Mouse (Mus musculus): ENCODE data around the gene Pnp2. TPM values are rescaled to one million over a fixed set of nuclear protein-coding genes. Genes with fewer than 3 reads are reported as not detected.
"Not testable (repeated sequence)": the region's sequence is repeated elsewhere in the genome, so short reads cannot be mapped to it uniquely, and the experiment has no call there.

Gene Pnp2
- polyA plus RNA-seq, 1 experiment from 2014 or later: 0.47 TPM

DNA sequence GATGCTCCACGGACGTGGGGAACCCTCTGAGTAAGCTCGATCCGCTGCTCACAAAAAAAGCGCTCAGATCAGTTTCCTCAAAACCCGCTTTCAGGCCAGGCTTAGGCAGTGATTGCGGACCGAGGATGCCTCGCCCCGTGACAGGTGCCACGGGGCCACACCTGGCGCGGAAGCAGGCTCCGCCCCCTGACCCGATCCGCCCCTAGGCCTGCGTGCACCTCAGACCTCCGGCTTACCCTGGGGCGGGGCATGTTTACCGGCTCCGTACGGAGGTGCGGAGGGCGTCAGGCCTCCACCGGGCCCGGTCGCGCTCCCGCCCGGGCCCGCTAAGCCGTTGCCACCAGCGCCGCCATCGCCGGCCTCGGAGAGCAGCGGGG, 25.4 kb upstream of the Pnp2 start:
- no peaks in the 10 kb centered on the region for H3K27me3 ChIP-seq (ENCODE audit: control insufficient read depth, insufficient read depth, low read length)
- no peaks in the 10 kb centered on the region for H3K9me3 ChIP-seq (replicated peaks; ENCODE audit: control insufficient read depth, low read length)
- H3K4me1 ChIP-seq (ENCODE audit: control insufficient read depth, insufficient read depth, low read length): peaks cover 7% of the 10 kb centered on the region
- 0% methylated on average over 38 of the region's 38 CpGs for WGBS (ENCODE audit: insufficient replicate concordance)
- peaks cover 24% of the 10 kb centered on the region for H3K36me3 ChIP-seq (ENCODE audit: control insufficient read depth, insufficient read depth, low read length)
- peak overlapping the region; percentile 80 for H3K27ac ChIP-seq (ENCODE audit: low read depth, low read length)
- peak overlapping the region; percentile 87 for H3K4me2 ChIP-seq
- peak overlapping the region; percentile 97 for H3K4me3 ChIP-seq (ENCODE audit: low read depth, low read length)
- peak; percentile 53 for ATAC-seq (replicated peaks; ENCODE audit: insufficient number of reproducible peaks, low FRiP score, low TSS enrichment)
- peak overlapping the region; percentile 97 for H3K9ac ChIP-seq (ENCODE audit: low read depth, low read length)

DNA sequence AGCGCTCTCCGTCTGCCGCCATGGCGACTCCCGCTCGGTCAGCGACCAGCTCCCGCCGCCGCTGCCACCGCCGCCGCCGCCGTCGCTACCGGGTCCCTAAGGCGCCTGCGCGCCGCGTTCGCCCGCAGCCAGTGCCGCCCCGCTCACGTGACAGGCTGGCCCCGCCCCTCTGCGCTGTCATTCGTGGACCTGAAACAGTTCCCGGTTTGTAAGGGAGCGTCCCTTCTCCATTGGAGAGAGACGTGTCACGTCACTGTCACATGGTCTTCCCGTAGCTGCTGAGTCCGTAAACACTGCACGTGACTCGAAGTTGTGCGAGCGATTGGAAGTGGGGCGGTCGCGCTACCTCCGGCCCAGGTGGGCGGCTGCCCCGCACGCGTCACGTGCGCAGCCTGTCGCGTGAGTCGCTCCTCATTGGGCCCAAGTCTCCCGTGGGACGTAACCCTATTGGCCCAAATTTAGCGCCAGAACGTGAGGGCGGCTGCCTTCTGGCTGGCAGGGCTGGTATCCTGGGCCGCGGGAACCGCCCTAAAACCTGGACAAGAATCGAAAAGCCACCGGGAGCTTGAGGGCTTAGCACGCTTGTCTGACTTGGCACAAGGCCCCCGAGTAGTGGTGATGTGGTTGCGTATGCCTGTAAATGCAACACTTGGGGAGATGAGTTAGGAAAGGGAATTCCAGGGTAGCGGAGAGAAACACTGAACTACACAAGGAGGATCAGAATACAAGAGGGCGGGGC, 24.9 kb upstream of the Pnp2 start, which contains the start of the genes Pip4p1 and Pnp:
Pip4p1 (minus strand) TSS at position 103 of the 739 bp plus-strand sequence.
Pnp (plus strand) TSS at position 329 of the 739 bp plus-strand sequence.
- under 1% methylated on average over 67 of the region's 68 CpGs for WGBS (ENCODE audit: insufficient replicate concordance)

DNA sequence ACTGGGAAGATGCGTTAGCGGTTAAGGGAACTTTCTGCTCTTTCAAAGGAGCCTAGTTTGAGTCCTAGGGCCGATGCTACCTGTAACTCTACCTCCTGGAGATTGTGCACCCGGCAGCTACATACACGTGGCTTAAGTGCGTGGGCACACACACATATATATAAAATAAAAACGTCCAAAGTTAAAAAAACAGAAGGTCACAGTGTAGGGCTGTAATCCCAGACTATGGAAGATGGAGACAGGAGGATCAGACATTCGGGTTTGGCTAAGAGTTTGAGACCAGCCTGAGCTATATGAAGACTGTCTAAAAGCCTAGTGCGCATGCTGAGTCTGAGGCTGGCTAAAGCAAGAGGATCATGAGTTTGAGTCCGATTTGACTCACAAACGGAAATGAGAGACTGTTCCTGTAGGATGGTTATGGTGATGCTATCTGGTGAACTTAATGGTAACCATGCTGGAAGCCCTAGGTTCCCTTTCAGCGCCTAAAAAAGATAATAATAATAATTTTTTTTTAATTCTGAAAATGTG, 24.2 kb upstream of the Pnp2 start:
- Histone ChIP-seq H3K4me3 (ENCODE audit: low read depth, low read length) (peak overlapping the region; percentile 97), H3K9me3 (replicated peaks; ENCODE audit: control insufficient read depth, low read length) (no peaks in the 10 kb centered on the region), H3K9ac (ENCODE audit: low read depth, low read length) (peak overlapping the region; percentile 79), H3K36me3 (ENCODE audit: control insufficient read depth, insufficient read depth, low read length) (peaks cover 18% of the 10 kb centered on the region), H3K27ac (ENCODE audit: low read depth, low read length) (peak overlapping the region; percentile 89), H3K27me3 (ENCODE audit: control insufficient read depth, insufficient read depth, low read length) (no peaks in the 10 kb centered on the region), H3K4me2 (peak overlapping the region; percentile 87), H3K4me1 (ENCODE audit: control insufficient read depth, insufficient read depth, low read length) (peaks cover 7% of the 10 kb centered on the region)
- no peak for ATAC-seq (replicated peaks; ENCODE audit: insufficient number of reproducible peaks, low FRiP score, low TSS enrichment)
- 13% methylated on average over 12 of the region's 12 CpGs for WGBS (ENCODE audit: insufficient replicate concordance)

More for the DNA sequence above, 24.9 kb upstream of the Pnp2 start, which contains the start of the genes Pip4p1 and Pnp:
- Histone ChIP-seq H3K4me2 (peak within 1 kb of the TSS; percentile 87), H3K4me3 (ENCODE audit: low read depth, low read length) (peak within 1 kb of the TSS; percentile 97), H3K27me3 (ENCODE audit: control insufficient read depth, insufficient read depth, low read length) (no peaks in the 10 kb centered on the region), H3K9me3 (replicated peaks; ENCODE audit: control insufficient read depth, low read length) (no peaks in the 10 kb centered on the region), H3K27ac (ENCODE audit: low read depth, low read length) (peak within 1 kb of the TSS; percentile 89), H3K4me1 (ENCODE audit: control insufficient read depth, insufficient read depth, low read length) (peaks cover 7% of the 10 kb centered on the region), H3K36me3 (ENCODE audit: control insufficient read depth, insufficient read depth, low read length) (peaks cover 24% of the 10 kb centered on the region), H3K9ac (ENCODE audit: low read depth, low read length) (peak within 1 kb of the TSS; percentile 97)
- peak; percentile 100 for ATAC-seq (replicated peaks; ENCODE audit: insufficient number of reproducible peaks, low FRiP score, low TSS enrichment)

- Histone ChIP-seq H3K4me1 (ENCODE audit: control insufficient read depth, insufficient read depth, low read length) (no peaks in the 10 kb centered on the region), H3K27ac (ENCODE audit: low read depth, low read length) (no peak overlapping the region), H3K36me3 (ENCODE audit: control insufficient read depth, insufficient read depth, low read length) (no peaks in the 10 kb centered on the region), H3K9ac (ENCODE audit: low read depth, low read length) (no peak overlapping the region), H3K4me3 (ENCODE audit: low read depth, low read length) (no peak overlapping the region), H3K9me3 (replicated peaks; ENCODE audit: control insufficient read depth, low read length) (no peaks in the 10 kb centered on the region), H3K4me2 (no peak overlapping the region), H3K27me3 (ENCODE audit: control insufficient read depth, insufficient read depth, low read length) (no peaks in the 10 kb centered on the region)
- no peak for ATAC-seq (replicated peaks; ENCODE audit: insufficient number of reproducible peaks, low FRiP score, low TSS enrichment)
- WGBS (ENCODE audit: insufficient replicate concordance): 62% methylated on average over 1 of the region's 1 CpGs
Measured at GRCm38 (mm10) chr14:50936649-50937048, 19.1 kb upstream of the Pnp2 start.

DNA sequence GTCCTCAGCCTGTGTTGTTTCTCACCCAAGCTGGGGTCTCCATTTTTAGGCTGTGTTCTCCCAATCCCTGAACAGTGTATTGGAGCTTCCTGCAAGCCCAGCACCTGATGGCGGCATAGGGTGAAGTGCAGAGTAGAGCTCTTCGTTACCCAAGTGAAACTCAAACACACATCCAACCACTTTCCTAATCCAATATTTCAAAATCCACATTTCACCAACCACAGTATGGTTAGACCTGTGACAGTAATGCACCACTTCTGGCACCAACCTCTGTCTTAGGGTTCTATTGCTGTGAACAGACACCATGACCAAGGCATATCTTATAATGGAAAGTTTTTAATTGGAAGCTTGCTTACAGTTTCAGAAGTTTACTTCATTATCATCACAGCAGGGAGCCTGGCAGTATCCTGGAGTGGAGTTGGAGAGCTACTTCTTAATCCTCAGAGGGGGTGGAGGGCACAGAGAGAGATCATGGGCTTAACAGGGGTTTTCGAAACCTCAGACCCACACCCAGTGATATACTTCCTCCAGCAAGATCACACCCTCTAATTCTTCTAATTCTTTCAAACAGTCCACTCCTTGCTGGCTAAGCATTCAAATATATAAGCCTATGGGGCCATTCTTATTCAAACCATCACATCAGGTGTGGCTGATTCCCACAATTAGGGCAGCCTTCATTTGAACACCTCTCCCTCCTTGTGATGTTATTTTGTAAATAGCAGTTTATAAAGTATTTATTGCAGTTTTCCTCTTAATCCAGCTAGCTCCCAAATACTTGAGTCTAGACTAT, 17.5 kb upstream of the Pnp2 start:
- Histone ChIP-seq H3K4me3 (ENCODE audit: low read depth, low read length) (no peak overlapping the region), H3K27ac (ENCODE audit: low read depth, low read length) (no peak overlapping the region), H3K9ac (ENCODE audit: low read depth, low read length) (no peak overlapping the region), H3K9me3 (replicated peaks; ENCODE audit: control insufficient read depth, low read length) (no peaks in the 10 kb centered on the region), H3K4me2 (no peak overlapping the region), H3K27me3 (ENCODE audit: control insufficient read depth, insufficient read depth, low read length) (no peaks in the 10 kb centered on the region), H3K36me3 (ENCODE audit: control insufficient read depth, insufficient read depth, low read length) (no peaks in the 10 kb centered on the region), H3K4me1 (ENCODE audit: control insufficient read depth, insufficient read depth, low read length) (no peaks in the 10 kb centered on the region)
- WGBS (ENCODE audit: insufficient replicate concordance): 83% methylated on average over 3 of the region's 3 CpGs
- no peak for ATAC-seq (replicated peaks; ENCODE audit: insufficient number of reproducible peaks, low FRiP score, low TSS enrichment)

DNA sequence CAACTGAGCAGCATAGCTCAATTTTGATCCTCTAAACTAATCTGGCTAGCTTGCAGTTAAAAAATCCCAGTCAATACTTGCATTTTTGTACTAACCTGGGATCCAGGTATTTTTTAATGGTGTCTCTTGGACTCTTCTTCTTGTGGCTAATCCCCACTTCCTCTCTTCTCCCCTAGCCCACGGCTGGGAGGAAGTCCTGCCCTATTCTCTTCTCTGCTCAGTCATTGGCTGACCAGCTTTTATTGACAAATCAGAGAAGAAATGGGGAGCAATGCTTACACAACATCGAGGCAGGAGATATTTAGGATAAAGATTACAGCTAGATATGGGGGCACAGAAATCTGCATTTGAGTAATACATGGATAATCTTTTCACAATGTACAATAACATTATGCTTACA, 16.9 kb upstream of the Pnp2 start:
- no peak overlapping the region for H3K4me2 ChIP-seq
- H3K9ac ChIP-seq (ENCODE audit: low read depth, low read length): no peak overlapping the region
- H3K27ac ChIP-seq (ENCODE audit: low read depth, low read length): no peak overlapping the region
- 36% methylated on average over 2 of the region's 2 CpGs for WGBS (ENCODE audit: insufficient replicate concordance)
- H3K4me1 ChIP-seq (ENCODE audit: control insufficient read depth, insufficient read depth, low read length): no peaks in the 10 kb centered on the region
- no peak for ATAC-seq (replicated peaks; ENCODE audit: insufficient number of reproducible peaks, low FRiP score, low TSS enrichment)
- H3K9me3 ChIP-seq (replicated peaks; ENCODE audit: control insufficient read depth, low read length): no peaks in the 10 kb centered on the region
- no peaks in the 10 kb centered on the region for H3K27me3 ChIP-seq (ENCODE audit: control insufficient read depth, insufficient read depth, low read length)
- H3K4me3 ChIP-seq (ENCODE audit: low read depth, low read length): no peak overlapping the region
- H3K36me3 ChIP-seq (ENCODE audit: control insufficient read depth, insufficient read depth, low read length): no peaks in the 10 kb centered on the region

- peak; percentile 97 for ATAC-seq (replicated peaks; ENCODE audit: insufficient number of reproducible peaks, low FRiP score, low TSS enrichment)
- no peaks in the 10 kb centered on the region for H3K4me1 ChIP-seq (ENCODE audit: control insufficient read depth, insufficient read depth, low read length)
Measured at GRCm38 (mm10) chr14:50943932-50944667, 11.7 kb upstream of the Pnp2 start, which contains the start of gene Gm49342. Gene Gm49342, plus strand, starts transcription at chr14:50944517.

GRCm38 (mm10) chr14:50944668-50945033, 11.1 kb upstream of the Pnp2 start:
- peak; percentile 90 for ATAC-seq (replicated peaks; ENCODE audit: insufficient number of reproducible peaks, low FRiP score, low TSS enrichment)
- not testable (repeated sequence) for H3K36me3 ChIP-seq (ENCODE audit: control insufficient read depth, insufficient read depth, low read length); H3K27me3 ChIP-seq (ENCODE audit: control insufficient read depth, insufficient read depth, low read length); H3K9me3 ChIP-seq (replicated peaks; ENCODE audit: control insufficient read depth, low read length); H3K4me1 ChIP-seq (ENCODE audit: control insufficient read depth, insufficient read depth, low read length)
- peak overlapping the region; percentile 71 for H3K9ac ChIP-seq (ENCODE audit: low read depth, low read length)
- H3K4me3 ChIP-seq (ENCODE audit: low read depth, low read length): peak overlapping the region; percentile 52
- WGBS (ENCODE audit: insufficient replicate concordance): under 1% methylated on average over 14 of the region's 15 CpGs
- peak overlapping the region; percentile 85 for H3K27ac ChIP-seq (ENCODE audit: low read depth, low read length)
- H3K4me2 ChIP-seq: peak overlapping the region; percentile 66

More at GRCm38 (mm10) chr14:50943932-50944667, 11.7 kb upstream of the Pnp2 start, which contains the start of gene Gm49342:
- WGBS (ENCODE audit: insufficient replicate concordance): 15% methylated on average over 31 of the region's 31 CpGs
- Histone ChIP-seq H3K36me3 (ENCODE audit: control insufficient read depth, insufficient read depth, low read length) (no peaks in the 10 kb centered on the region), H3K27me3 (ENCODE audit: control insufficient read depth, insufficient read depth, low read length) (no peaks in the 10 kb centered on the region), H3K4me2 (peak within 1 kb of the TSS; percentile 66), H3K9me3 (replicated peaks; ENCODE audit: control insufficient read depth, low read length) (no peaks in the 10 kb centered on the region), H3K9ac (ENCODE audit: low read depth, low read length) (peak within 1 kb of the TSS; percentile 71), H3K27ac (ENCODE audit: low read depth, low read length) (peak within 1 kb of the TSS; percentile 85), H3K4me3 (ENCODE audit: low read depth, low read length) (peak within 1 kb of the TSS; percentile 52)

Measured in heart, embryonic 11.5 days (tissue).